Mouse (Mus musculus) embryonic fibroblast, embryonic 13.5 days (primary cell): Measurements from ENCODE around the gene Gm17577. TPM values are rescaled to one million over a fixed set of nuclear protein-coding genes. Genes with fewer than 3 reads are reported as not detected.
"Not testable (repeated sequence)": the region's sequence is repeated elsewhere in the genome, so short reads cannot be mapped to it uniquely, and the experiment has no call there.

Experiments
- H3K27ac ChIP-seq: 2 replicates; pipeline ENCODE4 v1.5.1; 2012; ENCODE audit warnings: low read length, control low read depth, inconsistent platforms; ENCODE audit not compliant: insufficient read depth
- H3K4me1 ChIP-seq: 2 replicates; pipeline ENCODE4 v1.6.1; 2011; ENCODE audit warnings: low read length; ENCODE audit not compliant: control insufficient read depth, insufficient read depth
- H3K4me3 ChIP-seq: 2 replicates; pipeline ENCODE4 v1.5.1; 2011; ENCODE audit warnings: mild to moderate bottlenecking, control low read depth, low read length; ENCODE audit not compliant: insufficient read depth
- polyA plus RNA-seq: library from polyadenylated mRNA; stranded (reverse); fragments of >200 nt; gene quantifications from 2 replicates; pipeline ENCODE4 v1.2.4, GENCODE M21; 2011; ENCODE audit warnings: low read depth; ENCODE audit not compliant: missing spikeins, insufficient read length

Gm17577 gene
- not detected in 2 replicates for polyA plus RNA-seq

- not testable (repeated sequence) for H3K4me3 ChIP-seq, H3K27ac ChIP-seq, H3K4me1 ChIP-seq
Measured at GRCm38 (mm10) chrX:123246807-123247206, at the start of gene Gm17577. Gene Gm17577, minus strand, starts transcription at chrX:123246907.

- not testable (repeated sequence) for H3K4me3 ChIP-seq, H3K27ac ChIP-seq, H3K4me1 ChIP-seq
Measured at GRCm38 (mm10) chrX:123222381-123222780, 24.3 kb downstream of the Gm17577 start, which contains the start of gene Srsx. Gene Srsx, minus strand, starts transcription at chrX:123222481.

Other genes with a start within 250 kb of the Gm17577 start
- gene Gm17521, start 217.2 kb downstream of the Gm17577 start, polyA plus RNA-seq = not detected in 2 replicates
- gene Cldn34c1, start 143.4 kb downstream of the Gm17577 start, polyA plus RNA-seq = 6.0 and 6.8 TPM in 2 replicates
- gene Srsx, start 24.4 kb downstream of the Gm17577 start, polyA plus RNA-seq = not detected in 2 replicates